Mouse (Mus musculus): Measurements from ENCODE around the gene Tcf7l2.

Tcf7l2 gene

DNA sequence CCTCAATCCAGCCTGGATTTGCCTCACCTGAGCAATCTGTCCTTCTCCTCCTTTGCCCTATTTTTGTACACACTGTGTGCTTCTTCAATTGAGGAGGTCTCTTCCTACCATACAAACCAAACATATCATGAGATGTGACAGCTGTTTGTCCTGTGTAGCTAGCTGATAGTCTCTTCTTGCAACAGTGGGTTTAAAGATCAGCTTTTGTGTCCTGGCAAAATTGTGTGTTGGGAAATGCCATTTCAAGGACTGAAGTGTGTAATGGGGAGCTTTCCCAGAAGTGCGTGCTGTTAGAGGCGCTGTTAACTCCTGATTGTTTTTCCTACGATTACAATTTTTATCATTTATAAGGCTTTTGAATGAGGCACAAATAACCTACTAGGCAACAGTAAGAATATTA is 174.6 kb downstream of the Tcf7l2 start:
- DNase-seq = no peak

DNA sequence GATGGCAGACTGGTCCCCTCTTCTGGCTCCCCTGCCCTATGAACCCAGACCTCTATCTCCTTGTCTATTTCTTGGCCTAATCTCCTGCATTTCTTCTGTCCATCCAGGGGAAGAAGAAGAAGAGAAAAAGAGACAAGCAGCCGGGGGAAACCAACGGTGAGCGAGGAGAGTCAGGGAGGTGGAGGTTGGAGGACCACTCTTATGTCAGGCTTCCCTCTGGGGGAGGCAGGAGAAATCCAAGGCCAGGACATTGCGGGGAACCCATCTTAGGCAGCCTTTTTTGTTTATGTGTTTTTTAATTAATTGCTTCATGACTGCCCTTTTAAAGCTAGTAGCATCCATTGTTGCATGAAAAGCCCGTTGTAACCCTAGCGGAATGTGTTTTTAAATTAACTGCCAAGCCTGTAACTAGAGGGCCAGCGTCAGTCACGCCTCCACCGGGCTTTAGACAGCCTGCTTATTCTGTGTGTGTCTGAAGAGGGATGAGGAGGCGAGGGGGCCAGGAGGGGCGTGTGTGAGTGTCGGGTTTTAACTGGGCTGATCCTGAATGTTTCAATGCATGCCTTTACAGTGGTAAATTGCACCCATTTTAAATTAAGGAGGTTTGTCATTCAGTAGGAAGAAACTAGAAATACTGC is 182.3 kb downstream of the Tcf7l2 start:
- no peak for DNase-seq

DNA sequence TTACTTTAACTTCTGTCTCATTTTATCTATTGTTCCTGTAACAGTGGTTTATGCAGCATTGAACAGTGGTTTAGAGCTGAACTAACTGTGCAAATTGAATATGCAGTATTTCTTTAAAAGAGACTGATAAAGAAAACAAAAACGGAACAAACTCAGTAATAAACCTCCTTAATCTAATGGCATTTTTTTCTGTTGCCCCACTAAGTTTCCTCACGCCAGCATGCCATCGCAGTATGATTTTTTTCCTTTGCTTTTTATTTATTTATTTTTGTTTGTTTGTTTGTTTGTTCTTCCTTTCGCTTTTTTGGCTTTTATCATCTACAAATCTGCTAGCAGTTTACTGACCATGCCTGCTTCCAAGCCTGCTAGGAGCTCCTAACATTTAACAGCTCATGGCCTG is 183.2 kb downstream of the Tcf7l2 start:
- DNase-seq = no peak

DNA sequence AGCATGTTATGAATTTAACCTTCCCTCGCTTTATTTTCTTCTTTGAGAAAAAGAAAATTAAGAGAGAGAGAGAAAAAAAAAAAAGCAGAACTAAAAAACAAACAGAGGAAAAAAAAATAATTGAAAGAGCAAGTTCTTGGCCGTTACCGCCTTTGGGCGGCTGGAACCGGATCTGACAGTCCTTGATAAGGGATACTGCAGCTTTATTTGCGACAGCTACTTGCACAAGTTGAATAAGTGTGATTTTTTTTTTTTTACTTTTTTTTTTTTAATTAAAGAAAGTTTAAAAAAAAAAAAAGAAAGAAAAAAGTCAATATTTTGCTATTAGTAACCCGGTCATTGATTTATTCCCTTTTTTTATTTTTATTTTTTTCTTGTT is 183.8 kb downstream of the Tcf7l2 start:
- no peak for DNase-seq

DNA sequence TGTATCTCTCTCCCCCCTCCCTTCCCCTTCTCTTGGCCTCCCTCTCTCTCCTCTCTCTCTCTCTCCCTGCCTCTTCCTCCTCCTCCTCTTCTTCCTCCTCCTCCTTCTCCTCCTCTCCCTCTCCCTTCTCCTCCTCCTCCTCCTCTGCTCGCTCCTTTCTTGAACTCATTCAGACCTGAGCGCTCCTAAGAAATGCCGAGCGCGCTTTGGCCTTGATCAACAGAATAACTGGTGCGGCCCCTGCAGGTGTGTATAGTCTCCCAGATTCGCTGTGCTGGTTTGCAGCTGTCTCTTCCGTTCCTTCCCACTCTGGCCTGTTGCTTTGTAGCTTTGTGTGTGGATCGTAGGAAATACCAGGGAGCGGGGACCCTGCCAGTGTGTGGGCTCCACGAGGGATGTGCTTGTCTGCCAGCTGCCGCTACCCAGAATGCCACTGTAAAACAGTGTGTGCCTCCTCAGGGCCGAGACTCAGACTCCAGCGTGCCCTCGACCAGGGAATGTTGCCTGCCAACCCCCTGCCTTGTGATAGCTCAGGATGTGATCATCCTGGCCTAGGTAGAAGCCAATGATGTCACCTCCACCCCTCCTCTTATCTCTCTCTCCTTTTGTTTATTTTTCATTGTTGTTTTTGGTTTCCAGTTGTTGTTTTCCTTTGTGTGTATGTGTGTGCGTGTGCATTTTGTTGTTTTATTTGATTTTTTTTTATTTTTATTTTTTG is 184.3 kb downstream of the Tcf7l2 start:
- no peak for DNase-seq

DNA sequence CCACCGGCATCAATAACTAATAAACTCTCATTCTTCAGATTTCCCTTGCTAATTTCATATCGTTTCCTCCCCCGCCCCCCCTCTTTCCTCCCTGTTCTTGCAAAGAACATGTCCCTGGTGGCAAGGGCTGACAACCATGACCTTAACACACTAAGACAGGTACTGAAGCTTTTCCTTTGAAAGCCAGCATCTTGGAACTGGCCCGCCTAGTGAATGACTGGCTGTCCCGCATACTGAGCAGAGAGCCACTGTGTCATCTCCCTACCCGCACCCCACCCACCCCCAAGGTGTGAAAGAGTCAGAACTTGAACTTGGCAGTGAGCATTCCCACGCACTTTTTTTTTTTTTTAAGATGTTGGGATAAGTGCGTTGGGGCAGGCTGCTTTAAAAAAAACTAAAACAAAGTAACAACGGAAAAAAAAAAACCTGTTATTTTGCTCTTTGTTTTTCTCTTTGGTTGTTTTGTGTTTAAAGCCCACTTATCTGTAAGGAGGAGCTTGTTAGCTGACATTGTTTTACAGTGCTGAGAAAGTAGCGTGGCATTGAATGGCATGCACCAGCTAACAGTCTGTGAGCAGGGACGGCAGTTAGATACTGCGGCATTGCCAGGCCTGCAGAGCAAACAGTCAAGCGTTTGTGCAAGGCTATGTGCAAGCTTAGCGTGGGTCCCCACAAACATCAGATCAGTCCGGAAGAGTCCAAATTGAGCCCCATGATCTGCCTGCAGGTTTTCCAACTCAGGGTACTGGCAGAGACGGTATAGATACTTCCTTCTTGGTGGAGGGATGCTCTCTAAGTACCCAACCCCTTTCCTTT is 185.4 kb downstream of the Tcf7l2 start:
- DNase-seq = no peak

DNA sequence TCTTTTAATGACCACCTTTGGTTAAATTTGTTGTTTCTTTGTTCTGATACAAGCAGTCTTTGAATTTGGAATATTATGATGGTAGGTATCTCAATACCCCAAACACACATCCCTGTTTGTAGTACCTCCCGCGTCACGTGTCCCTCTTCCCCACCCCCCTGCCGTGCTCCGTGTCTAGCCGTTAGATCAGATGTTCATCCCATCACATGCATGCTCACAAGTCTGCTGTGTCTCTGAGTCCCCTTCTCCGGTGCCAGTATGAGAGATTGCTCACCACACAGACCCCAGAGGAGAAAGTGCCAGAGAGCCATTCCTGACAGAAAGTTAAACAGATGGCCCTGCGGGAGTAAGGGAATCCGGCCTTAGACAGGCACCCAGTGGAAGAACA is 186.0 kb downstream of the Tcf7l2 start:
- no peak for DNase-seq

DNA sequence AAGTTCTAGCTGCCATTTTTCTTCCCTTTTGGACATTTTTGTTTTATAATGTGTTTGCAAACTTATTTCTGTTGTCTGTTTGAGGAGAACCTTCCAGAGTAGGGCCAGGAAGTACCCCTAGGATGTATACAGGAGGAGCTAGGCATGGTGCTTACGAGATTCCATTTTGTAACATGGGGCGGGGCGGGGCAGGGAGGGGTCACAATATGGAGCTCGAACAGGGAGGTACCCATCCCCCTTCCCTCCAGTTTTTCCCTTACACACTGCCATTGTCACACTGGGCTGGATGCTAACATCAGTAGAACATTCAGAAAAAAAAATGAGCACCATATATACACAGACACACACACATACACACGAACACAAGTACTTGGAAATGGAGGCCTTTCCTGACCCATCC is 187.1 kb downstream of the Tcf7l2 start:
- no peak for DNase-seq

DNA sequence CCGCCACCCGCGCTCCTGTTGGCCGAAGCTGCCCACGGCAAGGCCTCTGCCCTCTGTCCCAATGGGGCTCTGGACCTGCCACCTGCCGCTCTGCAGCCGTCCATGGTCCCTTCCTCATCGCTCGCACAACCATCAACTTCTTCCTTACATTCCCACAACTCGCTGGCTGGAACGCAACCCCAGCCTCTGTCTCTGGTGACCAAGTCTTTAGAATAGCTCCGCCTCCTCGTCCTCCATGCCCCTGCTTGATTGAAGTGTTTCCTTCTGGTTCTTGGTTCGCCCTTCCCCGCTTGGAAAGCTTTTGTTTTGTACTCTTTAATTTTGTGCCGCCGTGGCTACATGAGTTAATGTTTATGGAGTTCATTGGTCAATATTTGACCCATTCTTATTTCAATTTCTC is 190.0 kb downstream of the Tcf7l2 start:
- DNase-seq = no peak

DNA sequence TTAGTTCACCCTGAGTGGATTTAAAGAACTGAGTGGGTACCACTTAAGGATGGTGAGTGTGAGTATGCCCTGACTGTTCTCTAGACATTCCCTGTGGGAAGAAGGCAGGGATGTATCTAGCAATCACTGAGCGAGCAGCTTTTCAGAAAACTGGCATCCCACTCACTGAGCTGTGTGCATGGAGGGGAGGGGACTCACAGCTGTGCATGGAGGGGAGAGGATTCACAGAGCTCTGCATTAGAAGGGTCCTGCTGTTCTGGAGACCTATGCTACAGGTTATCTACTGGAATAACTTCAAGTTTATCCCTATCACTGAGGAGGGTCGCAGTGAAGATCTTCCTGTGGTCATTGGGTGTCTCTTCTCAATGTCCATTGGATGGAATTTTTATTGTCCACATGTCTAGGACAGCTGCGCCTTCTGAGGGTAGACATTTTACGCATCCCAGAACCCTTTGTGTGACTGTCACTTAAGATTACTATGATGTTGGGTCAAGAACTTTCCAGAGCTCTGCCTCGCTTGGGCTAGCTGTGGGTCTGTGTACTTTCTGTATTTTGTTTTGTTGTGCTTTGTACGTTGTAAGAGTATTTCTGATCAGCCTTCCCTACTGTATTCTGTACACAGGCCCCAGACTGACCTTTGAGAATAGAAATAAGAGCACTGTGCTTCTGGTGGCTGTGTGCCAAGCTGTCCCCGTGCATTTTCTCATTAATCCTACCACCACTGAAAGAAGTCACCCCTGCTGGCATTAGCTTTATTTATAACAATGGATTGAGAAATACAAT is 192.5 kb downstream of the Tcf7l2 start:
- DNase-seq = no peak

DNA sequence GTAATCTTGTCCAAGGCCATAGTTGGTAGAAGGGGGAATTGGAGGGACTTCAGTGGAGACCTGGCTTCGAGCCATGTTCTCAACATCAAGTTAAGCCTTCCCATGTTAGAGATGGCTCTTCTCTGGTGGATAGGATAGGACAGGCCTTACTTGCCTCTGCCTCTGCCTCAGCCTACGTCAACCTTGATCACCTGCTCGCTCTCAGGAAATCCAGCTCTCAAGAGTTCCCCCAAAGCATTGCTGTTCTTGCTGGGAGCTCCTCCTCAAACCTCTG is 193.0 kb downstream of the Tcf7l2 start:
- no peak for DNase-seq

DNA sequence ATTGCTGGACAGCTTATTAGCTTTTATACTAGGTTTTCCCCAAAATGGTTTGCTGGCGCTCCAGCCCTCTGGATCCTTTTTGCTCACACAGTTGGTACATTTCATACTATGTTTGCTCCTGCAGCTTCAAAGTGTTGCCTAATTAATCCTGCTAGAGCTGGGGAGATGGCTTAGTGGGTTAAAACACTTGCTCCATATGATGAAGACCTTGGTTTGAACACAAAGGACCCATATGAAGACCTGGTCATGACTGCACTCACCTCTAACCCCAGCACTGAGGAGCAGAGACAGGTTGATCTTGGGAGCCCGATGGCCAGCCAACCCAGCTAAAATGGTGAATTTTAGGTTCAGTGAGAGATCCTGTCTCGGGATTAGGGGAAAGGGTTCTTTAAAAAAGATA is 195.4 kb downstream of the Tcf7l2 start:
- DNase-seq = no peak

DNA sequence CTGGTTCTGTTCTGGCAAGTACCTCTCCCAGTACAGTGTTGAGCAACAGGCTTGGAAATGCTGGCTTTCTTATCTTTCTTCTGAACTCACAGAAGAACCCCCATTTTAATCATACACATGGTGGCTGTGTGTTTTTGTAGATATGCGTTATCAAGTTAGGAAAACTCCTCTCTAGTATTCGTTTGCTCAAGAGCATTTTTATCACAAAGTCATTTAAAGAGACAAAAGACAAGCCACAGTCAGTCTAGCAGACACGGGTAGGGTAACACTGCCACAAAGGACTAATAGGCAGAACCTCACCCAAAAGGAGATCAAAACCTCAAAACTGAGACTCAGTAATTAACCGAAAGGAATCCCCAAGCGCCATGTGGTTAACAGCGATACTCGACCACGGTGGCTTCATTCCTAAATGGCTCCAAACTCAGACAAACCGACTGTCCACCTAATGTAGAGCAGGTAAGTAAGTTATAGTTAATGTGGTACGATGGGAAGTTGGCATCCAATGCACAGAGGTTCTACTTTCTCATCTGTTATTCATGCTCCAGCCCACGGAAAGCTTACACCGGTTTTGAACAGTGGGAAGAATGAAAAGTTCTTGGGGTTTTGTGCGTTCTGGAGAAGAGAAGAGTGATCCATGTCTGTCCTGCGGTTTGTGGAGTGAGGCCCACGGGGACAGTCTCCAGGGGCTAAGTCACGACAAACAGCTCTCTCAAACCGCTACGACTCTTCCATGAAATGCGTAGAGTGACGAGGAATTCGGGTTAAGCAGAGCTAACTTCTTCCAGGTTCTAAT is 196.8 kb downstream of the Tcf7l2 start:
- DNase-seq = no peak

DNA sequence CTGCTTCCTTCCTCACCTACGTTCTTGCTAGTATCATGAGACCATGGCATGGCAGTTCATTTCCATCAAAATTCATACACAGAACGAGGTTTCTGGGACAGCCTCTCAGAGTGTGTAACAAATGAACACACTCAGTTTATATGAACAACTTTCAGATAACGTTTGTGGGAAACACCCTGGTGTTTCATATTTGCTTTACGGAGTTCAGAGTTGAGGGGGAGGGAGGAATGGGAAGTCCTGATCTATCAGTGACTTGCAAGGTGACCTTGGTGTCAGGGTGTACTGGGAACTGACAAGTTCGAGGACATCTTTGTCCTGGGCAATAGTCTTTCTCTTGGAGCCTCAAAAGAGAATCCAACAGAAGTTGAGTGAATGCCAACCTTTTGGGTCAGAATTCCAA is 197.5 kb downstream of the Tcf7l2 start:
- no peak for DNase-seq

DNA sequence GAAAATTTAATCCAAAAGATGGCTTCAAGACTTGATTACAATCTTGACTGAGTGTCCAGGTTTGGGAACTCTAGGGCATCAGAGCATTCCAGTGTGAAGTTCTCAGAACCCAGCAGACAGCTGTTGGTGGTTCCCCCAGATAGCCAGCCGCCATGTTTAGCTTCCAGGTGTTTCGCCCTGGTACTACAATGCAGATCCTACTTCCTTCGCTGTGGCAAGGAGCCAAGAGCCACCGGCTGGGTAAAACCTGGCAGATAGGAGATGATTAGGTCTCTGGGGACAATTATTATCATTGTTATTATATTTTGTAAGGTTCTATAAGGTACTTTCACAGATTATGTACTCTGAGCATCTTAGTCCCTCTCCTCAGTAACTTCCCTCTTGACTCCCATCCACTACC is 198.1 kb downstream of the Tcf7l2 start:
- DNase-seq = no peak

DNA sequence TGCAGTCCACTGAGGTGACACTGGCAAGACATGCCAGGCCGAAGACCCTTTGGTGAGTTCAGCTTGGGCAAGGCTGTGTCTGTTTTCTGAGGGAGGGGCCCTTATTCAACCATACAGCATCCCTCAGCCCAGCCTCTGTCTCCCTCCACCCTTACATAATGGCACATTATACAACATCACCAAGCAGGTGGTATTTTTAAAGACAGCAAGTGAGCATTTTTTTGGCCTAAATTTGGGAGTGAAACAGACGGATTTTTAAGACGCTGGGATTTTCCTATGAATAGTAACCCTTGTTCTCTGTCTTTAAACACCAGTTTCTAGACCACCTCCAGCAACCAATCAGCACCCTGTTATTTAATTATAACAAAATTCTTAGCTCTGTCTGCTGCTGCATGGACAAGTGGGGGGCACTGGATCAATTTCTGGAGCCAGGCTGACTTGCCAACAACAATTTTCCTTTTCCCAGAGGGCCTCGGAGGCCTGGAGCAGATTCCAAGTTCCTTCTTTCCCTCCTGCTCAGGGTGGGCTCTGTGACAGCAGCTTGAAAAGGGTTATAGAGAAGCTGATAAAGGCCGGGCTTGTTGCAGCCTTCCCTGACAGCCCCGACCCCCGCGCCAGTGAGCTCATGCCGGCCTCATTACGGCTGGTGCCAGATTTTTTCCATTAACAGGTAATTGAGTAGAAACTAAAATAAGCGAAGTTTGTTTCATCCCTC is 199.1 kb downstream of the Tcf7l2 start:
- no peak for DNase-seq

DNA sequence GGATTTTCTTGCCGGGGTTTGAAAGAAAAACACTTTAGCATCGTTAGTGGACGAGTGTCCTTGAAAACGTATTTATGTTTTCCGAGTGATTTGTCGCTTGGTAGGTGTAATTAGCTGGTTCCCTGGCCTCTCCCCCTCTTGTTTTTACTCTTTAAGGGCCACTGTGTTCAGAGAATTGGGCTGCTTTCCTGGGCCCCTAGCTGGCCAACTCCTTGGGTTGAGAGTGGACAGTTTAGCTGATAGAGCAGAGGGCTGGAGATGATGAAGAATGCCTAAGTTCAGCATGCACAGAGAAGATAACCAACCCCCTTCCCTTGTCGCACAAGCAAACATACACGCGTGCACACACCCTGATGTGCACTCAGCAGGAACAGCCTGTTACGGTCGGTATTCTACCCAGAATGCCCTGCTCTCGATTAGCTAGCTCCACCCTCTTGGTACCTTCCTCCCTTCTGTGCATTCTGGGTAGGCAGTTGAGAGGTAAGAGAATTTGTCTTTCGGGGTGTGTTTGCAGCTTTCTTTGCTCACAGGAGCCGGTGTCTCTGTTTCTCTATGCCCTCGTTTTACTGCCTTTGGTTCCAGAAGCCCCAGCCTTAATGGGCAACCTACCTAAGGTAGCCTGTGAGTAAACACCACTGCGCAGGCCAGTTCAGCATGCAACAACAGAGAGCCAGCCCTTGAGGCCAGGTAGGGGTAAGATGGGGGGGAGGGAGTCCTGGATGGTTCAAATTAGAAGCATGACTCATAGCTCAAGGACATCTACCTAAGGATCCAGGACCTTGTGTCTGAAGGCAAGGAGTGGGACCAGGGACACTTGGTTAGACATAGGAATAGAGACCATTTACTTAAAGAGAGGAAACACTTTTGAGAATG is 199.9 kb downstream of the Tcf7l2 start:
- DNase-seq = no peak

DNA sequence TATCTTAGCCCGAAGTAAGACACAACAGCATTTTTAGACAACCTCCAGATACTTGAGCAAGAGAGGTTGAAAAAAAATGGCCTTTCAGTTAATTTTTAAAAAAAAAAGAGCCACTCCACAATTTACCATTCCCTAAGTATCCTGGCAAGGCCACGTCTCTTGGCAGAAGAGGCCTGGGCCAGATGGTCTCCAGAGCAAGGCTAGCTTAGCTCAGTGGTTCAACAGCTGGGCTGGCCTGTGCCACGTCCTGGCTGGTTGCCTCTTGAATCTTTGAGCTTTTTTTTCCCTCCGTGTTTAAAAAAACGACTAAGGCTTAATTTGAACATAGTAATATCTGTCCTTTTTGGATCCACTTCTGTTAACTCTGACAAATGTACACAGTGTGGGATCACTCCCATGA is 209.8 kb downstream of the Tcf7l2 start:
- DNase-seq = no peak

DNA sequence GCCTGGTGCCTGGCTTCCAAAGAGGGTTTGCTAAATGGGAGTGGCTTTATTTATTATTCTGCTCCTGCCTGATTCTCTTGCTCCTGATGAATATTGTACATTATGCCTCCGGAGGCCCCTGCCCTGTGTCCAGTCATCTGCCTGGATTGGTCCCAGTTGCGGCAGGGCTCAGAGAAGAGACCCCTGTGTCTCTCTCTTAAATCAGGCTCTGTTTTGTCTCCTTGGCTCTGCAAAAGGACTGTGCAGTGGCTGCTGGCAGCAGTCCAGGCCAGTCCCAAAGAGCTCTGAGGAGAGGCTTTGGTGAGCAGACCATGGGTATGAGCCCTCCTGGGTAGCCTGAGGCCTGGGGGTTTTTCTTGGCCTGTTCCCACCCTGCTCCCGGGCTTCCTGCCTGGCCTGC is 211.6 kb downstream of the Tcf7l2 start:
- peak; percentile 14 to 21 for DNase-seq

DNA sequence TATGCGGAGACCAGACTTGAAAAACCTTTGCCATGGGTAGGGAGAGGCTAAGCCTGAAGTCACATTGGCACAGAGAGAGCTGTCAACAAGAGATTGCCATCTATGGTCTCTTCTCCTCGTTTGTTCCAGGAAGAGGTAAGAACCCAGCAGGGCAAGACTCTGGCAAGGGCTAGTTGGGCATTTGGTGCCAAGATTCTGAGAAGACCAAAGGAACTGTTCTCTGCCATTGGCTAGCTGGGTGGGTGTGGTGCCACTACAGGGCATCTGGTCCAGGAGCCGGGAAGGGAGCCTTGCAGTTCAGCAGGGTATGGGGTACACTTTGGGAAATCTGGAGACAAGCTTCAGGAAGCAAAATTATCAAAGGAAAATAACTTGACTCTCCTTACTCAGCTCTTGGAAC is 213.5 kb downstream of the Tcf7l2 start:
- no peak for DNase-seq

DNA sequence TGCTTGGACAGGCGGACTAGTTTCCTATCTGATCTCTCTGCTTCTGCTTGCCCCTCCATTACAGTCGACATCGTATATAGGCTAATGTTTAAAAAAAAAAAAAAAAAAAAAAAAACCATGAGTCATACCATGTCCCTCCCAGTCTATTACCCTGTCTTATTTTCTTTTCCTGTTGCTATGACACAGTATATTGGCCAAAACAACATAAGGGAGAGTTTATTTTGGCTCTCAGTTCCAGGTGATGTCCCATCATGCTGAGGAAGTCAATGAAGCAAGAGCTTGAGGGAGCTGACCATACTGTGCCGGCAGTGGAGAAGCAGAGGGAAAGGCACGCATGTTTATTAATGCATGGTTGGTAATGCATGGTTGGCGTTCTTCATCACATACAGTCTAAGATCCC is 215.1 kb downstream of the Tcf7l2 start:
- no peak for DNase-seq
